Mouse (Mus musculus) 3134 (cell line): Measurements from ENCODE around the gene Pygb.

Experiments used
- DNase-seq: peaks from one replicate; pipeline ENCODE4 v3.0.0-alpha.2; 2011; ENCODE audit warnings: low spot score; ENCODE audit not compliant: insufficient read length; ENCODE audit errors: extremely low read depth

The Pygb gene

DNA sequence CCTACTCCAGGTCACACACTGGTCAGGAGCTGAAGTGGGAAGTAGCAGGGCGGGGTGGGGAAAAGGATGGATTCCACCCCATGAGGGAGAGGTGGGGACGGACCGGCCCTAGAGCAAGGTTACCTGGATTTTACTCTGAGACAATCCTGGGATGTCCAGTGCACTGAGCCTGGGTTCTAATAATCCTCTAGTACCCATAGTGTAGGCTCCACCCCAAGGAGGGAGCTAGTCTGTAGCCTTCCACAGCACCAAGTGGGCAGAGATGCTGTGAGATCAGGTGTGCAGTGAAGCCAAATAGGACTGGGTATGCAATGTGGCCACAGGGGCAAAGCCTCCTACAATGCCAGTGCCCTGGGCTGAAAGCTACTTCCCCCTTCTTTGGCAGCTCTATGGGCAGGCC is 51.2 kb downstream of the Pygb start:
- DNase-seq = no peak

DNA sequence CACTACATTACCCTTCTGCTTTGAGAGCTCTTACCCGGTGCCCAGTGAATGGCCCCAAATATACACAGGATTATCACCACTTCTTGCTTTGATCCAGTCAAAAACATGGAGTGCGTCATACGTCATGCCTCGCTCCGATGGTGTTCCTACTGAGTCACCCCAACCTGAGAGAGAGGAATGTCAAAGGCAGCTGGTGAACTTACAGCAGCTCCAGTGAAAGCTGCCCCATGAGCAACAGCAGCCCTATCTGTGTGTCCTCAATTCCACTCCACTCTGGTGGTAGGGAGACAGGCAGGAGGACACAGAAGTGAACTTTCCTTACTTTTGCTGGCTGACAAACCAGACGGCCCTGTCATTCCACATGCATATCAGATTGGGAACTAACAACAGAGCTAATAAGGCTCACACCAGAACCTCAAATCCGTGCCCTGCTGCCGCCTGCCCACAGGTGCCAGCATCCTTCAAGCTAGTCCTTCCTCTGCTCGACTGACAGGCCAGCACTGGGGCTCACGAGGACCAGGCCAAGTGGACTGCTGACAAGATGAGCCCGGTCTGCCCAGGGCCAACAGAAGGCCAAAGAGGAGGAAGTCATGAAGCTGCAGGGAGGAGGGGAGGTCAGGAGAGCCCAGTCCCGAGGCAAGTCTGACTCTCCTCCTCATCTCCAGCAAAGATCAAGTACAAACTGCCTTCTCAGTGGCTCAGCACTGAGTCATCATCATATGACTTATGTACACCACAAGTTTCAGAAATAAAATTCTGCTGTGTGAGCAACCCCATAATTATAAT is 53.3 kb downstream of the Pygb start:
- DNase-seq = peak; percentile 83

DNA sequence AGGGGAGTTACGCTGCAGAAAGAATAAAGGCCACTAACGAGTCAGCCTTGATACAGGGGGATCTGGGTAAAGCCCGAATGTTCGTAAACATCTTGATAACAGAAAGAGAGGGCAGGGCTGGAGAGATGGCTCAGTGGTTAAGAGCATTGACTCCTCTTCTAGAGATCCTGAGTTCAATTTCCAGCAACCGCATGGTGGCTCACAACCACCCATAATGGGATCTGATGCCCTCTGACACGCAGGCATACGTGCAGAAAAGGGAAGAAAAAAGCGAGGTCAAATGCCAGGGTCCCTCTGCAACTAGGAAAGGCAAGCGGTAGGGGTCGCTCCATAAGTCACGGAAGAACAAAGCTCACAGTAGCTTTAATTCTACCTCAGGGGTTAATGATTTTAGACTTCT is 54.6 kb downstream of the Pygb start:
- no peak for DNase-seq

GRCm38 (mm10) chr2:150842049-150842461 is 55.5 kb downstream of the Pygb start:
- no peak for DNase-seq

DNA sequence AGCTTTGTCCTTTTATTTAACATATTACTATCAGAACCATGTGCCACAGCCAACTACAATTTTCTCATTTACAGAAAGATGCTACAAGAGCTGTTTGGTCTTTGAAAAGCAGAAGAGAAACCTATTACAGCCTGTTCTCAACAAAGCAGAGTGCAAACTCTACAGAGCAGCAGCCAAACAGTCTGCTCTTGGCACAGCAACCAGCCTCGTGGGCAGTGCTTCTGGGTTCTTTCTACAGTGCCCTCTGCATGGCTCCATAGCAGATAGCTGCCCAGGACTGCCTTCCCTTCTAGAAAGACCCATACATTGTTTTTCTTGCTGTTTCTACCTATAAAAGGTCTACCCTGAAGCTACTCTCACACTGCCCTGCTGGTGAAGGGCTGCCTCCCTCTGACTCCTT is 58.3 kb downstream of the Pygb start:
- no peak for DNase-seq

DNA sequence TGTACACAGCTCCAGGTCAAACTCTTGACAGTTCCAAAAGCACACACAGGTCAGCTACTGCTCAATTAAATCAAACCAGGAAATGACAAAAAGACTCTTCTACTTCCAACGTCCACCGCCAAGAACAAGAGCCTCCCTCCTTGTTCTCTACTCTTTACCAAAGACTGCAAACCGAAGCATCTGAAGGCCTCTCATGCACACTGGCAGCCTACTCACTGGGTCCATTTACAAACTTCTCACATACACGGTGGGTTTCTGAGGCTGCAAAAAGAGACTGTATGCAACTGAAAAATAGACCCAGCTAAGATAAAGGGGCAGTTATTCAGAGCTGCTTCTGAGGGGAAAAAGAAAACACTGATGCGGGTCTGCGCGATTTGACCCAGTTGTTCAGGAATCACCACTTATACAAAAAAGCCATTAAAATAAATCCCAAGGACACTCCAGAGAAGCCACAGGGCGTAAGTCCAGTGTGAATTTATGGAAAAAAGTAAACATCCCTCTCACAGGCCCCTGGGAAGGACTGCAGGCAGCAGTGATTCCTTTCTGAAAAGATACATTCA is 61.0 kb downstream of the Pygb start:
- no peak for DNase-seq

- DNase-seq = no peak
These were observed 64.7 kb downstream of the Pygb start for GRCm38 (mm10) chr2:150851251-150851650.

DNA sequence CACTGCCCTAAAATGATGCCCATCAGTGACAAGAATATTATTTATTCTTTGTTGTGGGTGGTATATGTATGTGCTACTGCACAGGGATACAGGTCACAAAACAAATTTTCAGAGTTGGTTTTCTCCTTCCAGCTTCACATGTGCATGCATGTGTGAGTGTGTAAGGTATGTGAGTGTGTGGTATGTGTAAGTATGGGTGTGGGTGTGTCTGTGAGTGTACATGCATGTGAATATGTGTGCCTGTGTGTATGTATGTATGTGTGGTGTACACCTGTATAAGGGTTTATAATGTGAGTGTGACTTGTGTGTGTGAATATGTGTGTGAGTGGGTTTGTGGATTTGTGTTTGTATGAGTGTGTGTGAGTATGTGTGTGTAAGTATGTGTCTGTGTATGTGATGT is 68.7 kb downstream of the Pygb start:
- DNase-seq = no peak

DNA sequence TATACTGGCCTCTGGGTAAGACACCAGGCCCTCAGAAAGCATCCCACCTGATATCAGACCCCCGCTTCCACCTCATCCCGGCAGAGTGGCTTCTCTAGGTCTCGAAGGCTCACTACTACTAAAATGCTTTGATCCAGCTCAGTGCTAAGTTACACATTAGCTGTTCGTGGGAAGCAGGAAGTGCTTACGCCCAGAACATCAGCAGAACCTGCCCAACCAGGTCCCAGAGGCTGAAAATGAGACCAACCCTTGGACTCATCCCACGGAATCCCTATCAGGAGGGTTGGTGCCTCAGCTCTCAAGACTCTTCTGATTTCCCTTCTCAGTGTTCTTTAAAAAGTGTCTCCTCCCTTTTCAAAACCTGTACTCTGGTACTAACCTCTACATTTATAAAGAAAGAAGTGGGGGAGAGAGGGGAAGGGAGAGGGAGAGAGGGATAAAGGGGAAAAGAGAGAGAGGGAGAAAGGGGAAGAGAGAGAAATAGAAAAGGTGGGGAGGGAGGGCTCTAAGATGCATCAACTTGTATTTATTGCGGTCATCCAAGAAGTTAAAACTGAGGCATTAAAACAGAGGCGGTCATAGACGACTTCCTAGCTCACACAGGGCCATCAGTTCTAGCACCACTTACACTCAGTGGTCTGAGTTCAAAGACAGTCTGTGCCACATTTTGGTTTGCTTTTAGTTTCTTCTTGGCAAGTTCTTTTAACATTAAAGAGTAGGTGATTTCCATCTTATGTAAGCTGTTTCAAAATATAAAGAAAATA is 72.4 kb downstream of the Pygb start:
- no peak for DNase-seq

DNA sequence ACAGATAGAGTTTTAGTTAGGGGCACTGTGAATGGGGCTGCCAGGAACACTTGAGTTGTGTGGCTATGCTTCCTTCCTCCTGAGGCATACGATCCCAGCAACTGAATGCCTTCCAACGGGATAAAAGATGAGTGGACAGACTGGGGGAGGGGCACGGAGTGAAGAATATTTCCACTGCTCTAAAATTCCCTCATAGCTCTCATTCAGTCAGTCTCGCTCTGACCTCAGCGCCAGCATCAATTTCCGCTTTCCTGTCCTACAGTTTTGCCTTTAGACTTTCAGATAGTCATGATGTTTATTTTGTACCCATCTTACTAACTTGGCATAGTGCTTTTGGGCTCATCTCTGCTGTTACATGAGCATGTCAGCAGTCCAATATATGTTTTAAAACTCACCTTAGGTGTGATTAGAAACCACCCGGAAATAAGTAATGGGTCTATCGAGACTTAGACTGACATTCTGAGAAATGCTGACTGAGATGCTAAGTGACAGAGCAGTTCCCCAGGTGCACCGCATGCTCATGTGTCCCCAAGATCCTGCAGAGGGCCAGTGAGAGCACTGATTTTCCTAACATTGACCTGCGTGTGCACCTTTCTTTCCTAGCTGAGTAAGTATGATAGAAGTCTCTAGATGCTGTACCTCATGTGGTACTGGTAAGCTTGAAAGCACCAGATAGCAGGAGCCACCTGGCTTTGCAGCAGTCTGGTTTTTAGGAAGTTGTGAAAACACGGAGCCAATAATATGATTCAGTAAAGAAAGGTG is 73.4 kb downstream of the Pygb start:
- no peak for DNase-seq

GRCm38 (mm10) chr2:150861128-150861527 is 74.6 kb downstream of the Pygb start:
- no peak for DNase-seq

DNA sequence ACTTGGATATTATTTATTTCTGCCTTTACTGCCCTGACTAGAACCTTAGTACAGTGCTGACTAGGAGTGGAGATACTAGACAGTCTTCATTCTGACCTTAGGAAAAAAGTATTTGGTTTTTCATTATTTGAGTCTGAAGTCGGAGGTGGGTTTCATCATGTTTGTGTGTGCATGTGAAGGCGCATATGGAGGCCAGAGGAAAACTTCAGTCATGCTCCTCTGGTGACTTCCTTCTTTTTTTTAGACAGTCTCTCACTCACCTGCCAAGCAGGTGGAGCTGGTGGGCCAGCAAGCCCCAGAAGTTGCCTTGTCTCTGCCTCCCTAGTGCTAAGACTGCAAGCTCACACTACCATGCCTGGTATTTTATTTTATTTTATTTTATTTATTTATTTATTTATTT is 80.5 kb downstream of the Pygb start:
- DNase-seq = no peak

DNA sequence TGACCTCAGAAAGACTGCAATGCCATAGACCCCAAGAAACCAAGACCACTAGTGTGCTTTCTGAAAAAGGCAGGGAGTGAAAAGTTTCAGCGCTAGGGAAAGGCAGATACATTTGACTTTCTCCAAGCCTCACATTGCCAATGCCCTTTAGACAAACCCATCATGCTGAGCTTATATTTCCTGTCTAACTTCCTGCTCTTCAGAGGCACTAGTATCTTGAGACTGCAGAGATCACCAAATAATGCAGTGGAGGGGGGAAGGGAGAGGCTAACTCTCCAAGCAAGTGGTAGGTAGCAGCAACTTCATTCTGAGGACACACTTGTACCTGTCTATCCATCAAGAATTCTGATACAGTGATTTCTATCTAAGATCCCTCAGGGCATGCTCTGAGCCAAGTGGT is 82.9 kb downstream of the Pygb start:
- no peak for DNase-seq

DNA sequence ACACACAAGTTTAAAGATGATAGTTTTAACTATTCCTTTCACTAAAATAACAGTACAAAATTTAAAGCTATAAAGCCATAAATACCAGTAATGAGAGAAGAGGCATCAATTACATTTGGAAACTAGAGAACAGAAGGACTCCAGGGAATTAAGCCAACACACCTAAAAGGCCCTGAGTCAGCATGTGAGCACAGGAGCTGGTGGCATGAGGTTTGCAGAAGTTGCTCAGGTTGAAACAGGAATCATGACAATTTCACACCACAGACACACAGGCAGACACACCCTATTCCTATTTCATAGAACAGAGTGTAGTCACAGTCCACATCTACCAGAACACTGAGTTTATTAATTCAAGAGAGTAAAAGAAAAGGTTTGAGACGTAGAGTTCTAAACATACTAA is 88.0 kb downstream of the Pygb start:
- DNase-seq = no peak

- no peak for DNase-seq
These were observed 88.7 kb downstream of the Pygb start for GRCm38 (mm10) chr2:150875226-150875625.

GRCm38 (mm10) chr2:150877561-150877960 is 91.0 kb downstream of the Pygb start:
- DNase-seq = no peak
